Mouse (Mus musculus) midbrain, embryonic 12.5 days (tissue): Measurements from ENCODE around the gene Tmem206. TPM values are rescaled to one million over a fixed set of nuclear protein-coding genes. Genes with fewer than 3 reads are reported as not detected.
A peak's percentile ranks its signal among the peaks of the same experiment; 100 is the strongest.

Experiments used
- ATAC-seq: fragments of 200-750 bp; cut with Nextera tagmentation; 2 replicates; pipeline ENCODE4 v1.8.0; 2017; ENCODE audit warnings: low read depth, moderate TSS enrichment, moderate library complexity; ENCODE audit not compliant: low FRiP score
- H3K27ac ChIP-seq: fragments of 300-500 bp; sonication (generic); replicated peaks from 2 replicates; pipeline ENCODE4 v1.5.1; 2016; ENCODE audit warnings: mild to moderate bottlenecking
- H3K27me3 ChIP-seq: fragments of 300-500 bp; sonication (generic); 2 replicates; pipeline ENCODE4 v1.6.1; 2016; ENCODE audit warnings: mild to moderate bottlenecking
- H3K36me3 ChIP-seq: fragments of 300-500 bp; sonication (generic); 2 replicates; pipeline ENCODE4 v1.6.1; 2016
- H3K4me1 ChIP-seq: fragments of 300-500 bp; sonication (generic); 2 replicates; pipeline ENCODE4 v1.6.1; 2016
- H3K4me2 ChIP-seq: fragments of 300-500 bp; sonication (generic); replicated peaks from 2 replicates; pipeline ENCODE4 v1.6.1; 2016; ENCODE audit warnings: mild to moderate bottlenecking, moderate library complexity
- H3K4me3 ChIP-seq: fragments of 300-500 bp; sonication (generic); 2 replicates; pipeline ENCODE4 v1.5.1; 2016; ENCODE audit warnings: mild to moderate bottlenecking
- H3K9ac ChIP-seq: fragments of 300-500 bp; sonication (generic); replicated peaks from 2 replicates; pipeline ENCODE4 v1.6.1; 2016; ENCODE audit warnings: mild to moderate bottlenecking, moderate library complexity
- H3K9me3 ChIP-seq: fragments of 300-500 bp; sonication (generic); 2 replicates; pipeline ENCODE4 v1.6.1; 2016; ENCODE audit warnings: mild to moderate bottlenecking
- WGBS: fragments of 180-500 bp; shearing (Covaris S2); methylation state at CpG from one replicate; pipeline ENCODE4 v1.1.7; 2016; 5-methylcytosine and 5-hydroxymethylcytosine counted together
- polyA plus RNA-seq: library from polyadenylated mRNA; unstranded; fragments of >200 nt; fragmentation: Nextera tagmentation; extraction: Ambion mirVana; gene quantifications from 2 replicates; pipeline ENCODE4 v1.2.1, GENCODE M21; 2016

The Tmem206 gene
- 39.3 and 39.6 TPM in 2 replicates for polyA plus RNA-seq

- Histone ChIP-seq H3K4me2 (peak within 1 kb of the TSS; percentile 83), H3K4me1 (peaks cover 27% of the 10 kb centered on the region), H3K4me3 (peak within 1 kb of the TSS; percentile 73), H3K9ac (peak within 1 kb of the TSS; percentile 81), H3K9me3 (no peaks in the 10 kb centered on the region), H3K27me3 (no peaks in the 10 kb centered on the region), H3K27ac (peak within 1 kb of the TSS; percentile 76), H3K36me3 (peaks cover 8% of the 10 kb centered on the region; the same call in 1 of the 2 replicates)
- ATAC-seq = peak; percentile 96
- WGBS = under 1% methylated on average over 35 of the region's 42 CpGs
Observed at GRCm38 (mm10) chr1:191325726-191326232, at the start of gene Tmem206. TSS of gene Tmem206 (plus strand) at chr1:191325912.

- 88% methylated on average over 7 of the region's 7 CpGs for WGBS
- no peak overlapping the region for H3K4me3 ChIP-seq
- 0 out of 2 replicates have a peak, but pooled peaks cover 2% of the 10 kb centered on the region for H3K4me1 ChIP-seq
- no peak overlapping the region for H3K4me2 ChIP-seq
- ATAC-seq = no peak
- no peaks in the 10 kb centered on the region for H3K9me3 ChIP-seq
- no peak overlapping the region for H3K27ac ChIP-seq
- no peaks in the 10 kb centered on the region for H3K36me3 ChIP-seq
- no peaks in the 10 kb centered on the region; the same call in 1 of the 2 replicates for H3K27me3 ChIP-seq
- H3K9ac ChIP-seq = no peak overlapping the region
Observed at GRCm38 (mm10) chr1:191276181-191276580, 49.5 kb upstream of the Tmem206 start.

GRCm38 (mm10) chr1:191277549-191278059, 48.1 kb upstream of the Tmem206 start:
- H3K36me3 ChIP-seq = no peaks in the 10 kb centered on the region
- no peak for ATAC-seq
- no peaks in the 10 kb centered on the region for H3K9me3 ChIP-seq
- no peaks in the 10 kb centered on the region; the same call in 1 of the 2 replicates for H3K27me3 ChIP-seq
- H3K9ac ChIP-seq = no peak overlapping the region
- no peak overlapping the region for H3K4me3 ChIP-seq
- H3K27ac ChIP-seq = no peak overlapping the region
- 80% methylated on average over 14 of the region's 14 CpGs for WGBS
- no peak overlapping the region for H3K4me2 ChIP-seq
- H3K4me1 ChIP-seq = 0 out of 2 replicates have a peak, but pooled peaks cover 2% of the 10 kb centered on the region

GRCm38 (mm10) chr1:191278324-191278723, 47.4 kb upstream of the Tmem206 start:
- no peak overlapping the region for H3K4me3 ChIP-seq
- no peak overlapping the region for H3K4me2 ChIP-seq
- no peak overlapping the region for H3K9ac ChIP-seq
- 0 out of 2 replicates have a peak, but pooled peaks cover 2% of the 10 kb centered on the region for H3K4me1 ChIP-seq
- 77% methylated on average over 4 of the region's 4 CpGs for WGBS
- H3K9me3 ChIP-seq = no peaks in the 10 kb centered on the region
- ATAC-seq = no peak
- H3K27me3 ChIP-seq = no peaks in the 10 kb centered on the region; the same call in 1 of the 2 replicates
- no peaks in the 10 kb centered on the region for H3K36me3 ChIP-seq
- H3K27ac ChIP-seq = no peak overlapping the region

GRCm38 (mm10) chr1:191281171-191281570, 44.5 kb upstream of the Tmem206 start:
- Histone ChIP-seq H3K9me3 (no peaks in the 10 kb centered on the region), H3K4me2 (no peak overlapping the region), H3K27ac (no peak overlapping the region), H3K36me3 (no peaks in the 10 kb centered on the region), H3K9ac (no peak overlapping the region), H3K27me3 (no peaks in the 10 kb centered on the region; the same call in 1 of the 2 replicates), H3K4me3 (no peak overlapping the region), H3K4me1 (0 out of 2 replicates have a peak, but pooled peaks cover 2% of the 10 kb centered on the region)
- ATAC-seq = no peak
- WGBS = 58% methylated on average over 7 of the region's 7 CpGs

GRCm38 (mm10) chr1:191282319-191282718, 43.4 kb upstream of the Tmem206 start:
- no peak overlapping the region for H3K27ac ChIP-seq
- no peak overlapping the region for H3K4me3 ChIP-seq
- WGBS = 92% methylated on average over 1 of the region's 1 CpGs
- H3K4me1 ChIP-seq = no peaks in the 10 kb centered on the region
- no peaks in the 10 kb centered on the region for H3K36me3 ChIP-seq
- H3K9ac ChIP-seq = no peak overlapping the region
- no peak overlapping the region for H3K4me2 ChIP-seq
- H3K27me3 ChIP-seq = no peaks in the 10 kb centered on the region
- ATAC-seq = no peak
- H3K9me3 ChIP-seq = no peaks in the 10 kb centered on the region

- Histone ChIP-seq H3K27me3 (no peaks in the 10 kb centered on the region), H3K9ac (no peak overlapping the region), H3K4me2 (no peak overlapping the region), H3K9me3 (no peaks in the 10 kb centered on the region), H3K36me3 (no peaks in the 10 kb centered on the region), H3K4me3 (no peak overlapping the region), H3K4me1 (no peaks in the 10 kb centered on the region), H3K27ac (no peak overlapping the region)
- 82% methylated on average over 13 of the region's 13 CpGs for WGBS
- ATAC-seq = no peak
Observed at GRCm38 (mm10) chr1:191283110-191284040, 42.3 kb upstream of the Tmem206 start.

- H3K27me3 ChIP-seq = no peaks in the 10 kb centered on the region
- ATAC-seq = no peak
- WGBS = 82% methylated on average over 8 of the region's 8 CpGs
Observed at GRCm38 (mm10) chr1:191284502-191284901, 41.2 kb upstream of the Tmem206 start.

GRCm38 (mm10) chr1:191288762-191289161, 37.0 kb upstream of the Tmem206 start:
- Histone ChIP-seq H3K27ac (no peak overlapping the region), H3K4me1 (no peaks in the 10 kb centered on the region), H3K9ac (no peak overlapping the region), H3K27me3 (no peaks in the 10 kb centered on the region), H3K4me3 (no peak overlapping the region), H3K9me3 (no peaks in the 10 kb centered on the region), H3K4me2 (no peak overlapping the region), H3K36me3 (no peaks in the 10 kb centered on the region)
- no peak for ATAC-seq
- 26% methylated on average over 8 of the region's 8 CpGs for WGBS

More at GRCm38 (mm10) chr1:191284502-191284901, 41.2 kb upstream of the Tmem206 start:
- Histone ChIP-seq H3K9me3 (no peaks in the 10 kb centered on the region), H3K36me3 (no peaks in the 10 kb centered on the region), H3K4me2 (no peak overlapping the region), H3K9ac (no peak overlapping the region), H3K27ac (no peak overlapping the region), H3K4me1 (no peaks in the 10 kb centered on the region), H3K4me3 (no peak overlapping the region)

- Histone ChIP-seq H3K4me2 (no peak overlapping the region), H3K9me3 (no peaks in the 10 kb centered on the region), H3K36me3 (no peaks in the 10 kb centered on the region), H3K4me1 (no peaks in the 10 kb centered on the region), H3K9ac (no peak overlapping the region), H3K4me3 (no peak overlapping the region), H3K27me3 (no peaks in the 10 kb centered on the region), H3K27ac (no peak overlapping the region)
- ATAC-seq = no peak
- whole genome bisulfite sequencing = 75% methylated on average over 5 of the region's 5 CpGs
Observed at GRCm38 (mm10) chr1:191292348-191292747, 33.4 kb upstream of the Tmem206 start.

GRCm38 (mm10) chr1:191293051-191293450, 32.7 kb upstream of the Tmem206 start:
- H3K36me3 ChIP-seq = no peaks in the 10 kb centered on the region
- no peaks in the 10 kb centered on the region for H3K9me3 ChIP-seq
- WGBS = 76% methylated on average over 2 of the region's 2 CpGs

More at GRCm38 (mm10) chr1:191293051-191293450, 32.7 kb upstream of the Tmem206 start:
- Histone ChIP-seq H3K27ac (no peak overlapping the region), H3K4me1 (no peaks in the 10 kb centered on the region), H3K9ac (no peak overlapping the region), H3K27me3 (no peaks in the 10 kb centered on the region), H3K4me2 (no peak overlapping the region), H3K4me3 (no peak overlapping the region)
- ATAC-seq = no peak
